Mouse (Mus musculus) stomach, postnatal 0 days (tissue): ENCODE results near the gene Pdzd11. TPM values are rescaled to one million over a fixed set of nuclear protein-coding genes. Genes with fewer than 3 reads are reported as not detected.
A peak's percentile ranks its signal among the peaks of the same experiment; 100 is the strongest.

ENCODE experiments used
- ATAC-seq: fragments of 200-750 bp; cut with Nextera tagmentation; 2 replicates; pipeline ENCODE4 v1.8.0; 2017; ENCODE audit not compliant: low FRiP score, low TSS enrichment
- DNase-seq: peaks from one replicate; pipeline ENCODE4 v3.0.0-alpha.2; 2016; ENCODE audit warnings: low spot score
- H3K27ac ChIP-seq: fragments of 300-500 bp; sonication (generic); replicated peaks from 2 replicates; pipeline ENCODE4 v1.5.1; 2014; ENCODE audit warnings: mild to moderate bottlenecking, control low read depth
- H3K27me3 ChIP-seq: fragments of 300-500 bp; sonication (generic); 2 replicates; pipeline ENCODE4 v1.6.1; 2014; ENCODE audit warnings: low read length; ENCODE audit not compliant: control insufficient read depth, insufficient read depth
- H3K36me3 ChIP-seq: fragments of 300-500 bp; sonication (generic); 2 replicates; pipeline ENCODE4 v1.6.1; 2014; ENCODE audit warnings: low read length, mixed read lengths; ENCODE audit not compliant: control insufficient read depth, insufficient read depth
- H3K4me1 ChIP-seq: fragments of 300-500 bp; sonication (generic); replicated peaks from 2 replicates; pipeline ENCODE4 v1.6.1; 2014; ENCODE audit warnings: antibody characterized with exemption; ENCODE audit not compliant: control insufficient read depth, insufficient read depth
- H3K4me2 ChIP-seq: fragments of 300-500 bp; sonication (generic); replicated peaks from 2 replicates; pipeline ENCODE4 v1.6.1; 2014; ENCODE audit warnings: low read depth, mild to moderate bottlenecking, control low read depth, moderate library complexity
- H3K4me3 ChIP-seq: fragments of 300-500 bp; sonication (generic); 2 replicates; pipeline ENCODE4 v1.5.1; 2014; ENCODE audit warnings: low read depth, low read length, control low read depth
- H3K9ac ChIP-seq: fragments of 300-500 bp; sonication (generic); 2 replicates; pipeline ENCODE4 v1.6.1; 2014; ENCODE audit warnings: mild to moderate bottlenecking, low read length, control low read depth, mixed read lengths
- H3K9me3 ChIP-seq: fragments of 300-500 bp; sonication (generic); 2 replicates; pipeline ENCODE4 v1.6.1; 2016; ENCODE audit warnings: low read length; ENCODE audit not compliant: control insufficient read depth
- CTCF ChIP-seq: IDR thresholded peaks from 2 replicates; pipeline ENCODE4 v1.5.1; 2016; ENCODE audit warnings: antibody characterized with exemption, low read depth, mild to moderate bottlenecking, moderate library complexity
- EP300 ChIP-seq: optimal IDR thresholded peaks from 2 replicates; pipeline ENCODE3; 2016; ENCODE audit warnings: antibody characterized with exemption
- WGBS: fragments of 180-500 bp; shearing (Covaris S2); extraction: QIAGEN DNeasy Blood & Tissue Kit; methylation state at CpG from one replicate; pipeline ENCODE4 v1.1.7; 2014; 5-methylcytosine and 5-hydroxymethylcytosine counted together
- polyA plus RNA-seq: library from polyadenylated mRNA; unstranded; fragments of >200 nt; fragmentation: Nextera tagmentation; extraction: Ambion mirVana; gene quantifications from 2 replicates; pipeline ENCODE4 v1.2.1, GENCODE M21; 2015

Pdzd11 gene
- polyA plus RNA-seq, 1 experiment from 2014 or later: 80.2 TPM

DNA sequence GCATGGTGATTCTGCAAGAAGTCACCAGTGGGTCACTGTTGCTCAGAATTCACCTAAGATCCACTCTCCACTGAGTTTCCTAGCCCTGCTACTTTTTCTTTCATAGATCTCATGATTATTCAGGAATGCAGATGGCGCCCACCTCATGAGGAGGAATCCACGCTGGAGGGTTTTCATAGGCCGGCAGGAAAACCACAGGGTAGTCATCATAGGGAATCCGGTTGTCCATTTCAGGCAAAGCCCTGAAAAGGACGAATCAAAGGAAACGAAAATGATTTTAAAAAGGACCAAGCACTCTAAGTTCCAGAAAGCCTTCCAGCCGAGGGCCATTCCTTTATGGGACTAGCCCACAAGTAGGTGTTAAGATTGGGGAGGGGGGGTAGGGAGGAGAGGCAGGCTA, 1.2 kb downstream of the Pdzd11 start:
- H3K27ac ChIP-seq: no peak overlapping the region
- H3K4me2 ChIP-seq: peak overlapping the region; percentile 57
- peak overlapping the region; percentile 54 for H3K4me3 ChIP-seq
- WGBS: 31% methylated on average over 7 of the region's 7 CpGs
- H3K27me3 ChIP-seq: no peaks in the 10 kb centered on the region
- H3K9ac ChIP-seq: peak overlapping the region; percentile 51; the same call in 1 of the 2 replicates
- H3K9me3 ChIP-seq: no peaks in the 10 kb centered on the region
- H3K36me3 ChIP-seq: no peaks in the 10 kb centered on the region
- H3K4me1 ChIP-seq: no peaks in the 10 kb centered on the region
- TF ChIP-seq CTCF (no peak), EP300 (no peak)
- ATAC-seq: no peak
- no peak for DNase-seq

DNA sequence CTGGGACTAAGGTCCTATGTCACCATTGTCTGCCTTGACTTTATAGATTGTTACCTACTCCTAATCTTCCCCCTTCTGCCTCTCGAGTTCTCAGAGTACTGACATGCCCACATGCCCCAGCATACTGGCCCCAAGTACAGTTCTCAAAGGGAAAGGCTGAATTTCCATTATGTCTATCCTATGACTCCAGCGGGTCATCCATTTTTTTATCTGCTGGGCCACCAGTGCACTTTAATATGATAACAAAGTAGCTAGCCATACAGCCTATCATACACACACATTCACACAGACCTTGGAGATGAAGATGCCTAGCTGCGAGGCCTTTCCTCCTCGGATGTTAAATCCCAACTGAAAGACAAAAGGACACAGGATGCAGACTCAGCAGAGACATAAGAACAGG, 2.1 kb downstream of the Pdzd11 start:
- no peak for ATAC-seq
- WGBS: 98% methylated on average over 4 of the region's 4 CpGs
- H3K4me3 ChIP-seq: no peak overlapping the region

DNA sequence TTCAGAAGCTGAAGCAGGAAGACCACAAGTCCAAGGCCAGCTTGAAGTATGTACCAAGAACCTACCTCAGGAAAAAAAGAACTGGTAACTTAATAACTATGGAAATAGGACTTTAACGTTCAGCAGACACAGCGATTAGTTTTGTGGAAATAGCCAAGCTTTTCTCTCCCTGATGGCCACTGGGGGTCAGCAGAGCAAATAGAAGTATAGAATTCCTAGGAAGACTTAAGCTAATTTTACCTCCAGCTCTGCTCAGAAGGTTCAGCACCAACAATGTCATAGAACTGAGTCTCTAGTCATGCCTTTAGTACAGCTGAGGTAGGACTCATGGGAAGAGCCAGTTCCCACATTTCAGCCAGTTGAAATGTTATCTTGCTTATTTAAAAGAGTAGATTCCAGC, 5.0 kb downstream of the Pdzd11 start:
- no peaks in the 10 kb centered on the region for H3K9me3 ChIP-seq
- WGBS: 55% methylated on average over 2 of the region's 2 CpGs
- no peak for DNase-seq
- H3K4me1 ChIP-seq: no peaks in the 10 kb centered on the region
- H3K4me3 ChIP-seq: no peak overlapping the region
- H3K36me3 ChIP-seq: no peaks in the 10 kb centered on the region
- no peak overlapping the region for H3K4me2 ChIP-seq
- H3K27me3 ChIP-seq: no peaks in the 10 kb centered on the region
- no peak for ATAC-seq
- no peak overlapping the region for H3K27ac ChIP-seq
- no peak for TF ChIP-seq EP300
- TF ChIP-seq CTCF: peak; percentile 45
- H3K9ac ChIP-seq: no peak overlapping the region

More for the DNA sequence above, 2.1 kb downstream of the Pdzd11 start:
- H3K27me3 ChIP-seq: no peaks in the 10 kb centered on the region
- no peak for TF ChIP-seq CTCF
- TF ChIP-seq EP300: no peak
- H3K9ac ChIP-seq: no peak overlapping the region
- no peaks in the 10 kb centered on the region for H3K9me3 ChIP-seq
- DNase-seq: no peak
- no peak overlapping the region for H3K4me2 ChIP-seq
- no peaks in the 10 kb centered on the region for H3K4me1 ChIP-seq
- no peak overlapping the region for H3K27ac ChIP-seq
- H3K36me3 ChIP-seq: no peaks in the 10 kb centered on the region

DNA sequence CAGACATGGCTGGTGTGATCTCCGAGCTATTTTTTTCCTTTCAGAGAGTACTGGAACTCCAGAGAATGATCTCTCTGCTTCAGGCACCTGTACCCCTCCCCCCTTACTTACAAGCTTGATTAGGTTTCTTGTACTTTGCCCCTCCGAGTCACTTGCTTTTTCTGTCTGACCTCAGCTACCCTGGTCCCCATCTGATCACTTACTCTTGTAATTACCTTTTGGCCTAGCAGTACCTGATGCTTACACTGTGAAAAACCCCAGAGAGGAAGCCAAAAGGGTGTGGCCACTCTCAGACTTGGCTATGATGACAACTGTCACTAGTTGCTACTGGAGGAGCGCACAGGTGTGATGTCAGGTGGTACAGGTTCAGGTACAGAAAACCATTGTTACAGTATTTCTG, 7.9 kb downstream of the Pdzd11 start:
- Histone ChIP-seq H3K4me1 (no peaks in the 10 kb centered on the region), H3K27me3 (no peaks in the 10 kb centered on the region), H3K4me3 (no peak overlapping the region), H3K9ac (no peak overlapping the region), H3K36me3 (no peaks in the 10 kb centered on the region), H3K9me3 (no peaks in the 10 kb centered on the region), H3K4me2 (no peak overlapping the region), H3K27ac (no peak overlapping the region)
- TF ChIP-seq EP300: no peak
- TF ChIP-seq CTCF: no peak
- WGBS: 48% methylated on average over 3 of the region's 3 CpGs
- peak; percentile 29; the same call in 1 of the 2 replicates for ATAC-seq
- DNase-seq: peak; percentile 13

DNA sequence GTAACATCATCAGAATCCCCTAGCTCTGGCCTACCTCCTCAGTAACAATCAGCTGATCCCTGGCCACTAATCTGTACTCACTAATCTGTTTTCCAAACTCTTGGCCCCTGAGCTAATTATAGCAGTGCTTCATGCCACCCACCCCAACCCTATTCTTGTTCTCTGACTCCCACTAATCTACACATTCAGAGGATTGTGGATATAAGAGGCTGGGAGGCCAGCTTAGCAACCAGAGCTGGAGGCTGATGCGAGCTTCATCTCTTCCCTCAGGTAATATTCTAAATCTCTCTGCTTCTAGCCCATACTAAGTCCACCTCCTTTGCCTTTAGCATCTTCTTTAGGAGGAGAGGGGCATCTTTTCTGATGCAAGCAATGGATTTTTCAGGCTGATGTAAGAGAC, 21.1 kb downstream of the Pdzd11 start, which contains the start of gene Arr3:
Gene Arr3 (plus strand): TSS at position 184 of the 400 bp plus-strand sequence.
- no peak for TF ChIP-seq EP300
- ATAC-seq (no peak), DNase-seq (no peak)
- 85% methylated on average over 1 of the region's 1 CpGs for WGBS
- H3K9me3 ChIP-seq: no peaks in the 10 kb centered on the region
- no peaks in the 10 kb centered on the region for H3K27me3 ChIP-seq
- no peak within 1 kb of the TSS for H3K4me3 ChIP-seq
- no peaks in the 10 kb centered on the region for H3K4me1 ChIP-seq
- no peak within 1 kb of the TSS for H3K9ac ChIP-seq
- H3K27ac ChIP-seq: no peak within 1 kb of the TSS
- no peak within 1 kb of the TSS for H3K4me2 ChIP-seq
- H3K36me3 ChIP-seq: no peaks in the 10 kb centered on the region

DNA sequence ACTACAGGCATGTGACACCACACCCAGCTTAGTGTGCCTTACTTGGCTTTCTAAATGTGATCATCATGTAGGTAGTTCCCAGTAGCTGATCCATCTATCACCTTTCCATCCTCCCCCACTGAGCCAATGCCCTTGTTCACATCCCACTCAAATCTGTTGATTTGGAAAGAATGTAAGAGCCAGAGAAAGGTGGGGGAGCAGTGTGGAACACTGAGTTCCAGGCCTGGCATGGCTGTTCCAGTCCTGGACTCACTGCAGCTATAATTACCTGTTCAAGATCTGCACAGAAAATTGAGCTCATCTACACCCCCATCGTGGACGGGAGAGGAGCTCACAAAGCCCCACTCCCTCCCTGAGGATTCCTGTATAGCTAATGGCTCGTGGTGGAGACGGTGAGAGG, 26.6 kb downstream of the Pdzd11 start:
- Histone ChIP-seq H3K4me3 (no peak overlapping the region), H3K9ac (no peak overlapping the region), H3K4me1 (no peaks in the 10 kb centered on the region), H3K36me3 (no peaks in the 10 kb centered on the region), H3K4me2 (no peak overlapping the region), H3K27ac (no peak overlapping the region), H3K9me3 (no peaks in the 10 kb centered on the region), H3K27me3 (no peaks in the 10 kb centered on the region)
- TF ChIP-seq CTCF: no peak
- ATAC-seq (no peak), DNase-seq (no peak)
- WGBS: 69% methylated on average over 4 of the region's 4 CpGs
